Mouse (Mus musculus) WW6 (cell line): ENCODE measurements around the gene Mecom.

ENCODE experiments used
- DNase-seq: peaks from one replicate; pipeline ENCODE4 v3.0.0-alpha.2; 2013; ENCODE audit warnings: low read depth, low spot score

Gene Mecom

DNA sequence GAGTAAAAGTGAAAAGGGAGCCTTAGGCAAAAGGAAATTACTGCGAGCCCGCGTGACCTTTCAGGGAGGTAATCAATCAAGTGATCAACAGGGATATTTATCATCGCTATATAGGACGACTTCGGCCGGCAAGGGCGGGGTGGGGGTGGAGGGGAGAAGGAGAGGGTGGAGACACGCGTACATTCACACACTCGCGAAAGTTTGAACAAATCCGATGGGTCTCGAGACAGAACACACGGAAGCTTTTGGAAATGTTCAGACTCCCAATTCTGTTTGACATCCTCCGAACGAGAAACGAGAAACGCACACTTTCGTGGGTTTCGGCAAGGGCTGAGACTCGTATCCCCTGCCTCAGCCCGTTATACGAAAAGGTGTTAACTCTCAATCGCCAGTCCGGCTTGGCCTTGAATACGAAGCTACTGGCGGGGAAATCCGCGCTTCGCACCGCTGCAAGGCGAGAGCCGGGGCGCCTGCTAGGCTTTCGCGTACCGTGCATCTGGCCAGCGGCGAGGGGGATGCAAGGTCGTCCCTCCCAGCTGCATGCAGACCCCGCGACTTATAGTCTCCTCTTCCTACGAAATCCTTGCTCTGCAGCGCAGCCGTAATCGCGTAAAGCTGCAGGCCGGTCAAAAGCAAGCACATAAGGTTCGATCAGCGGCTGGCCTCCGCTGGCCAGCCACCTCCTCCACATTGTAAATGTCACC lies 33.6 kb downstream of the Mecom start:
- DNase-seq = no peak

DNA sequence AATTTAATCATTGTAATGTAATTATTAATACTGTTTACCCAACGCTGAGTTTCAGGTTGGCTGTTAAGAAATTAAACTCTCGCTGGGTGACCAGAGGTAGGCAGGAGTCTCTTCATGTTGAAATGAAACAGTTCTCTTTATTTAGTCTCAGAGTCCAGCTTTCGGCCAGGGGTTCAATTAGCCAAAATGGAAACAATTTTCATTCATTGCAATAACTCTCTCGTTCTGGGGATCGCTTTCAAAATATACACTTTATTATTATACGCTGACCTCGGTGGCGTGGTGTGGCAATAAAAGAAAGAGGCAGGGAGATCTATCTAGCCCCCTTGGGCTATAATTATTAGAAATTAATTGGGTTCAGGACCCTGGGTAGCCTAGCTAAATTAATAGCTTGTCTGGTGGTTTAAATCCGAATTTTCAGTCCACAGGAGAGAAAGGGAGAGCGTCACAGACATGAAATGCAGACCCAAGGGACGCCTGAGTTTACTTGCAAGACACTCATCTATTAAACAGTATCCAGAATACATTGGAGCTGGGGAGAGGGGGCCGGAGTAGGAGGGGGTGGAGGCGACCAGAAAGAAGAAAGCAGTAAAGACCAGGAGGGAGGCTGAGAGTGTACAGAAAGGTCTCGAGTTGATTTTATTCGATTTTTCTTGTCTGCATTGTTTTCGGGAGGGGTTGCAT lies 34.4 kb downstream of the Mecom start:
- no peak for DNase-seq

DNA sequence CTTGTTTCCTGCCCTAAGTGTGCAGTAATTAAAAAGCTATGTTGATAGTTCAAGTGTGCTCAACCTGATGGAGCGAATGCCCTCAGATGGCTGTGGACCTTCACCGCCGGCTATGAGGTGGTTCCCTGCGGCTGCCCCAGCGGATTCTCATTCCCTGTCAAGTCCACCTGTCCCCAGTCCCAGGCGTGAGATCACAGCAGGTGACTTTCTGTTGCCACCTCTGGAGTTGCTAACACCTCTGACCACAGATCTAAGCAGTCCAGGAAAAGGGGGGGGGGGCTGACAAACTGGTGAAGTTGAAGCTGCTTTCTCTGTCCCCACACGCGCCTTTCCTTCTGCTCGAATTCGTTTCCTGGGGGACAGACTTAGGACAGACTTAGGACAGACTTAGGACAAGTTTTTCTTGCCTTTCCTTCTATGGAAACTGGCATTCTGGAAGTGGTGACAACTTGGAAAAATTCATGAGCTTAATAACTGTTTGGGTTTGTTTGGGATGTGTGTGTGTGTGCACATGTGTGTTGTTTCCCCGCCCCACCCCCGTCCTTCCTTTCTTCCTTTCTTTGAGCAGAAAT lies 35.3 kb downstream of the Mecom start:
- DNase-seq = no peak

DNA sequence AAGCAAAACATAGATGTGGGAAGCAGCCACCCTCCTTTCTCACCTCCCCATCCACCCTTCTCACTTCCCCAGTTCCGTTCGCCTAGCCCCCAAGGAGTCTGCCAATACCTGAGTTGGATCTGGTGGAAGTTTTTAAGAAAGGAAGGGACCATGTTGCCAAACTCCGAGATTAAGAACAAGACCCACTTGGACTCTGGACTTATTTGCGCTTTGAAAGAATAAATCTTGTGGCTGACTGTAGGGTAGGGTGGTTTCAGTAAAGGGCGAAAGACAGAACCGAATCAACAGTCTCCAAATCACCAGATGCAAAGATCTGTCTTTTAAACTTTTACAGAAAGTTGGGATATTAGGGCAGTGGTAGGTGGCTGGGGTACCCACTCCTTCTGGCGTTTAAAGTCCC lies 36.0 kb downstream of the Mecom start:
- DNase-seq = no peak

DNA sequence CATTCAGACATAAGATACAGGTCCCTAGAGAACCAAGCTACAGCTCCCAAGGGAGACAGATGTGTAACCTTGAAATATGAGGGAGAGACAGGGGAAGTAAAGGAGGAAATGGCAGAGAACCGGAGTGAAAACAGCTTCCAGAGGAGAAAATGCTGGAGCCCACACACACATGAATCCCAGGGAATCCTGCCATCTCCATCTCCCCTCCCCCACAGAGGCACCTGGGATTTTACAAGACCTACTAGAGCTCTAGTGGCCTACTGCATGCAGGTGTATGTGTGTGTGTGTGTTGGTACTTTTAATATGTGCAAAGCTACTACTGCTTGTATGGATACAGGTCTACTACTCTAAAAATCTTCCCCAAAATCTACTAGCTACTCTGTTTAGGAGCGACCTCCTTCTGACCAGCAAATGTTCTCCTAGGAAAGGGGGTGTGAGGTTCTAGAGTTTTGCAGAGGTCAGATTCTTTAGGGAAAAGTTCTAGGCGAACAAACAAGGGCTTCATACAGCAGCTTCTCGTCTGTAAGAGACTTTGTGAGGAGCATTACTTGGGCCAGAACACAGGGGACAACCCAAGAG lies 36.7 kb downstream of the Mecom start:
- no peak for DNase-seq

DNA sequence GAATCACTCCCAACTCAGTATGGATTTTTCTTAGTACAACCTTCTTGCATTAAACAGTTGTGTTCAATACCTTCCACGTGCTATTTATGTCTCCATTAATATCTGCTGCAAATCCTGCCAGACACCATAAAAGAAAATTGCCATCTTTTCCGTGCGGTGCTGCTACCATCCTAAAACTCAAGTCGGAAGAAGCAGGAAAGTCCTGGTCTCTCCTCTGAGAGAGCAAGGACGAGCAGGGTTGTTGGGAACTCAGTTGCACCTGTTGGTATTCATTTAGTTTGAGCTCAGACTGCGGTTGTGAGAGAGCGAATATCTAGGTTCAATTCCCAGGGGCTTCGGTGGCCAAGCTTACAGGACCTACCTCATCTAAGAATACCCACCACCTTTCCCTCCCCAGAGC lies 37.2 kb downstream of the Mecom start:
- DNase-seq = no peak

DNA sequence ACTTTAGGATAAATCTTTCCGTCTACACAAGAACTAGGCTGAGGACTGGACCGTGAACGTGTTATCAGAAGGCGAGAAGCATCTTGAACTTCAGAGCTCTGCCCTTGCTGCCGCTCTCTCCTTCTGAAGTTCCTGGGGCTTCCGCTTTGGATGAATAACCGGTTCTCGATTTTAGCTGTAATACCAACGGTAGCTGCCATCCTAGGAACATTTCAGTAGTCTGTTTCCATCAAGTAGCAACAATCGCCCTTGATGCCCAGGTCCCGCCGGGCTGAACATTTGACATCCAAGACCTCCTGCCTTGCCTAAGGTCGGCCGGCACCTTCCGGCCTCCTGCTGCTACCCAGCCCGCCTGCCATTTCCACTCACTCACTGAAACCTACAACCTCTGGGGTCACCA lies 37.7 kb downstream of the Mecom start:
- DNase-seq = no peak

DNA sequence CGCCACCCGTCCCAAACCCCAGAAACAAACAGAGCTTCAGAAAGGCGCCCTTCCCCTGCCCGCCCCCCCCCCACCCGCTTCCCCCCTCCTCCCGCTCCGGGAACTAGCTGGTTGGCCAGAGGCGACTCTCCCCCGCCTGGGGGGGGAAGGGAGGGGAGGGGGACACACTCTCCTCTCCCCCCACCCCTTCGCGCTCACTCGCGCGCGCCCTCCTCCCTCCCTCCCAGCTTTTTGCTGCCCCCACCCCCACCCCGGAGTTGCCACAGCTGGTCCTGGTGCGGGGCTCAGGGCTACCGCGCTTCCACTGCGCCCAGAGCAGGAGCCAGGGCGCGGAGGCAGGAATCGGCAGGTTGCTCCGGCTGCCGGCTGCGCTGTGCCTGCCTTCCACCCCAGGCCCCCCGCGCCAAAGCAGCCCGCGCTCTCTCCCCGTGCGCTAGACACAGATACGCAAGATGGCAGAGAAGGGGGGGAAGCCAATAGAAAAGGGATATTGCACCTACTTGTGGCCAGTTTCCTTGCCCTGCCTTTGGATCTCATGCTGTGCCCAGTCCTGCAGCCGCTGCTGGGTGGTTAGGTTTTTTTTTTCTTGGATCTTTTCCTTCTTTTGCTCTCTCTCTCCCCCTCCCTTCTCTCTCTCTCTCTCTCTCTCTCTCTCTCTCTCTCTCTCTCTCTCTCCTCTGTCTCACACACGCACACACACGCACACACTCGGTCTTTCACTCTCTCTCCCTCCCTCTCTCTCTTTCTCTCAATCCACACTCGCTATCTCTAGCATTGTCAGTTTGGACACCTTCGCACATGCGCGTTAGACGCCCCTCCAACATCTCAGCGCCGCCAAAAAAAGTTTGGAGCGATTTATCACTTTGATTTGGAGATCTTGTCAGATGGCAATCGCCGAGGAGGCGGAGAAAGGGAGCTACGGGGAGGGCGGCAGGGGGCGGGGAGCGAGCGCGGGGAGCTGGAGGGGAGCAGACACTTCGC lies 38.6 kb downstream of the Mecom start:
- no peak for DNase-seq

DNA sequence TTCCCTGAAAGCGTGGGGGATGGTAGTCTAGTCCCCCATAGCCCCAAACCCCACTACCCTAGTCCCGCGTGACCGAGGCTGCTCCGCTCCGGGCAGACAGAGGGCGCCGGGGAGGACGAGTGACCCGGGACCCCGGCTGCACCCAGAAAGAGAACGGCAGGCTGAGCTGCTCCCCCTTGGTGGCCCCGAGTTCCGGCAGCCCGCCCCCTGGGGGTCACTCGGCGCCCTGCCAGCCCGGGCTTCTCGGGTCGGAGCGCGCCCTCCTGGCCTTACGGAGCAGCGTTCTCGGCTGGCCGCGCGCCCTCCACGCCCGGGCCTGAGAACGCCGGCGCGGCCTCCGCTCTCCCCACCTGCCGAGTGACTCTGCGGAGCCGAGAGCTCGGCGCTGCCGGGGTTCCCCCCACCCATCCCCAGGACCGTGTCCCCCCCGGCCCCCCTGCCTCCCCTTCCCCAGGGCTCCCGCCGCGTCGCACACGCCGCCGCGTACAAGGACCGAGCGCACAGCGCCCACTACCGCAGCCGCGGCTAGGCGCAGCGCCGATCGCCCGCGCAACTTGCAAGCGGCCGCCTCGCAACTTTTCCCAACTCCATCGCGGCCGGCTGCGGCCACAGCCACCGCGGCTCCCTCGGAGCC lies 39.4 kb downstream of the Mecom start:
- DNase-seq = no peak

DNA sequence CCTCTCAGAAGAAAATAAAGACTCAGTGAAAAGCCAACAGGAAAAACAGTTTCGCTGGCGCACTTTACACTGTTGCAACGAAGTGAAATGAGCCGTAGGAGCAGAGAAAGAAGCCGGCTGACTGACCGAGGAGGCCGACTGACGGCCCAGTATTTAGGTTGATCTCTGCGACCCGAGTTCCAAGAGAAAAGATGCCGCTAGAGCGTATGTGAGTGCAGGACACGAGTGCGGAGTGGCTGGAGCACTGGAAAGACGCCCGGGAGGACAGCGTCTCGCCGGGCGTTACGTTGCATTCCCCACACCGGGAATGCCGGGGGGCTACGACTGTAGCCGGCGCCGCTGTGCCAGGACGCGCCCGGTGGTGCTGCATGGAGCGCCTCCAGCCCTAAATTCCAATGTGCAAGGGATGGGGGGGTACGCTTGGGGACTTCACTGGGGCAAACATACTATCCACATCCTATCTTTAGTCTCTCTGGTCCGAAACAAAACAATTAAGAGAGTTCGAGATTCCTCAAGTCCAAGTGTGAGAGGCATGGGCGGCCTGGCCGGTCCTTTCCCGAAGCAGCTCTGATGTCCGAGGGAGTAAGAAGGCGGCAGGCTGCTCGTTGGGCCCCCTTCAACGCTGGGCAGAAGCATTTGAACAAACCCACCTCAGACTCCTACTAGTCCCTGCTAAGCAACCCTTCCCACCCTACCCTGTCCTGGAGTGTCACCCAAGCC lies 40.1 kb downstream of the Mecom start:
- DNase-seq = no peak

DNA sequence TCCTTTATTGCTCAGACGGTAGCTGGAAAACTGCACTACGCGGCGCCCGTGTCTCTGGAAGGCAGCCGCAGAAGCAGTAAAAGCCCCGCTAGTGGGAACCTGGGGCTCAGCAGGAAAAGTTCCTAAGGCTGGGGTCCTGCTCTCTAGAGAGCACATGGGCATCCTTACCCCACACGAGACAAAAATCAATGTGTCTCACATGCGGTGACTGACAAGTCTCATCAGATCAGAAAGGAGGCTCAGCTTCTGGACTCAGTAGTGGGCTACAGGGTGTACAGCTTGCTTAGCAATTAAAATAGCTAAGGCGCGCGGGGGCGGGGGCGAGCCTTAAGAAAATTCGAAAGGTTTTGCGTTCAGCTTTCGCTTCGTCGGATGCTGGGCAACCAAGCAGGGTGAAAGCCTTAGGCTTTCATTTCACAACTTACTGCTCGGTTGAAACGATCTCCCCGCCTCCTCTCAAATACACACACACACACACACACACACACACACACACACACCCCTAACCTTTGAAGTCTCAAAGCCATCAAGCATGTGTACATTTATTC lies 40.7 kb downstream of the Mecom start:
- DNase-seq = no peak

DNA sequence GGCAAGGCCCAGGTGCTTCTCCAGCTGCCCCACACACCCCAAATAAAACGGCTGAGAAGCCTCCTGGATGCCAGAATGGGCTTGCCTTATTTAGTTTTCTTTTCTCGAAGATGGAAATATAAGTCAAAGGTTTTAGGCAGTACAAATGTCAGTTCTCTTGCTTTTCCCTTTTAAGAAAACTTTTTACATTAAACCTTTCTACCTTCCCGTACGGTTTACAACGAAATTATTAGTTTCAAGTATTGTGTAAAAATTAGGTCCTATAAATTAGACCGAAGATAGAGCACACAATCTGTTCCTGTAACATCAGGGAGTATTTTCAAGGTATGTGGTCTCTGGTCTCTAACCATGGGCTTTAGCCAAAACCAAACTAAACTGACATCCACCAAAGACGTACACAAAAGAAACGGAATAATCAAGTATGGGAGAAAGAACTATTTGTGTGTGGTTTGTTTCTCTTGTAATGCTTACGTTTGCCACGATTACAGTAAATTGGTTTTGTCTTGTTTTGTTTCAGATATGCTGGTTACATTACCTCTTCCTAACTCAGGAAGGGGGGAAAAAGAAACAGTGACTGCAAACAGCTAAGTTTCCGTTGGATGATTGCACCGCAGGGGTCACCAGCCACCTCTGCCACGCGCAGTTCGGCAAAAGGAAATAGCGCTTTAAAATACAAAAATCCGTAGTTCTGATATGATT lies 41.3 kb downstream of the Mecom start:
- DNase-seq = no peak

DNA sequence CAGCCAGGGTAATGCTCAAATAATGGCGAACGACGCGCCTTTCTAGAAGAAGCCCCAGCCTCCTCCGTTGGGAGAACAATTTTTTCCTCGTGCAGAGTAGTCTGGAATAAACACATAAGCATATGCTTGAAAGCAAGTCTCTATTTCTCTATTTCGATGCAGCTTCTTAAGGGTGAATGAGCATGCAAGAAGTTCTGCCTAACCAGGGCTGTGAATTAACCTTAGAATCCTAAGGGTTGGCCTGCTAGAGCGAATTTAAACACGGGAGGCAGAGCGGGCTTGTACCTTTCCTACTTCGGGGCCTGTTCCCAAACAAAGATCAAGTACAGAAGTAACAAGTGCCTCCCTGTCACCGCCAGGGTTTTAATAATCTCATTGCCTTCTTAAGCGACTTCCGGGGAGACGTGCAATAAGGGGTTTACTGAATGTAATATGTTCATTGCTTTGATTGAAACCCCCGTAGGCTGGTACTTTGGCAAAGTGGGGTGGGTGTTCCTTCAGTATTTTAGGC lies 42.0 kb downstream of the Mecom start:
- DNase-seq = no peak

DNA sequence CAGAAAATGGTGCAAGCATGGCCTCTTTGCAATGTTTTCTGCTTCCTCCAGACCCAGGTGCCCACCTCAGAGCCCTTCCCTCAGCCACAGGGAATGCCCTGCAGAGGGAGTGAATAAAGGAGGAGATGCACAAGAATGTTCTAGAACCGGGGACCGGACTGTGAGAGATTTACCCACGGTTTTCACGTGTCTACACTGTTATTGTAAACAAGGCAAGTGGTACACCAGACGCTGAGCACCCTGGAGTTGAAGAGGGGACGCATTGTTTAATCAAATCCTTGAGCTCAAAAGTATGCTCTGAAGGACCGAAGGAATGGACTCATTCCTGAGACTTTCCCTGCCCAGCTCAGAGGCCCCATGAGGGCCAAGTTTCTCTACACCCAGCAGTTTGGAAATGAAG lies 43.2 kb downstream of the Mecom start:
- DNase-seq = no peak

DNA sequence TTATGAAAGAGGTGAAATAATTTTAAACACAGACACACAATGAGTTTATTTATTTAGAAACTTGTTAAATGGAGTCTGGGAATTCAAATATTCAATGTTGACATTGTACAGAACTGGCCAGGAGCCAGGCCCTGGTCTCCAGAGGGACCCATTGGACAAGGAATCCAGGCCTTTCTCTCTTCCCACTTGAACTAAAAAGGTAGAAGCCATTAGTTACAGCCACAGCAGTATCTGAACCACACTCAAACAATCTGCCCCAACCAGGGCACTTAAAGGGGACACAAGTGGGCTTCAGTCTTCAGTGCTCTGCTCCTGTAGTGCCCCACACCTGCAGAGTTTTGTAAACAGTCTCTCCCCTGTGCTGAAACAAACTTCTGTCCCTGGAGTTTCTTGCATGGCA lies 44.0 kb downstream of the Mecom start:
- DNase-seq = no peak

DNA sequence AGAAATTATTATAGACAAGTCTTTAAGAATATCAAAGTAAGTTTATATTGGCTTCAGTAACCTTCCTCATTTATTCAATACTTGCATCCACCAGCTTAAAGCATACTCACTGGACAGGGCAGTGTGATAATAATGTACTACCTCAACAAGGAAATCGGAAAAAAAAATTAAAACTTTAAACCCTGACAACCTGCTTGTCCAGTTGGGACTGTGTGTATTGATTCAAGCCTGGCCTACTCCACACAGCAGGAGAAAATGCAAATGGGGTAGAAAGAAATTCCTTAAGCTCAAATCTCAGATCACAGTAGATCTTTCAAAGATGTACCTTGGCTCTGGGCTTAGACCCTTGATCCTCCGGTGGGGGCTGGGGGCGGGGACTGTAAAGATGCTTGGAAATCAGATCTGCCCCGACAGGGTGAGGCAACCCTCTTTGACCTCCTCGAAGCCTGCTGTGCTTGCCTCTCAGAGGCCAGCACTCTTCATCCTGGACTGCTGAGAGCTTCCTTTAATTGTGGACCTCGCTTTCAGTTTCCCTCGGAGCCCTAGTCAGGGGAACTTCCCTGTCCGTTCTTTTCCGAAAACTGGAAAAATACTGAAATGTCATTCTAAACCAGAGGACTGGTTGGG lies 49.5 kb downstream of the Mecom start:
- DNase-seq = no peak

DNA sequence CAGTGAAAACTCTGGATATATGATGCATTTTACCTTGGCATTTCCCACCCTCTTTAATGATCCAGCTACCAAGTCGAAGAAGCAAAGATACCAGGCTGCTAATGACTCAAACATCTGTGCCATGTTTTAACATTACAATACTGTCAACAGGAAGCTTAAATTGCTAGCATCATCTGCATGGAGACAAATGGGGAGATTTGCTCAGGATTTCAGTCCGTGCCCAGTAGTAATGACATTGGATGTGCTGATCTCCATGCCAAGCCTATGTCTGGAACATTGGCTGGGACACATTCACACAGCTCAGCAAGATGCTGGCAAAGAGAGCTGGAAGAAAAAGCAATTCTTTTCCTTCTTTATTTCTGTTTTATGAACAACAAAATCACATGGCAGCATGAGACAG lies 53.4 kb downstream of the Mecom start:
- no peak for DNase-seq

DNA sequence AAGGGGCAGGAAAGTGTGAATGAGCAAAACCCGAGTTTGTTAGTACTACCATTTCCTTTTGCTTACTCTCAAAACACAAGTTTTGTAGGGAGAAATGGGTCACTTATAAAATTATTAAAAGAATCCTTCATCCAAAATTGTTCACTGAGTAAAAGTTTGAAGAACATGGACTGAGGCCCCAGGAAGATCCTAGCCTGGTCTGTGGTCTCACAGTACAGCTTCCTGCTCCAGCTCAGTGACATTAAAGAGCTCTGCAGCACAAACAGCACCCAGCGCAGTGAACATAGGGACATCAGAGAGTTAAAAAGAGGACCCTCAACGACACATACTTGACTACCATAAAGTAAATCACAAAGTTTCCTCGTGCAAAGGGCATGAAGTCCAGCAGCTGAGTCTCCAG lies 59.0 kb downstream of the Mecom start:
- DNase-seq = no peak

DNA sequence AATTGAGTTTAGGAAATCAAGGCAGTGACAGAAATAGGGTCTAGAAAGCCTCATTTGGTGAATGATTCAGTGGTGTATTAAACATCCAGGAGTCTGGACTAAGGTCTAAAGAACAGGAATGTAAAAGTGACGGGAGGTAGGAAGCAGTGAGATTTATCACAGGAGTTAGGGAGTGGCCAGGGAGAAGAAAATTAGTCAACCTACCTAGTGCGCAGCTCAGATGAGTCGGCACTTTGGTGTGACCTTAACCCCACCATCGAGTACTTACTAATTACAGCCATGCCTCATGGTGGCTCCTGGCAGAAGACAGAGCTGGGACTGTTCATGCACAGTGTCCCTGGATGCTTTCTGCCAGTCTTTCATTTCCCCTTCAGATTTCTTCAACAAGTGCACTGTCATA lies 61.4 kb downstream of the Mecom start:
- DNase-seq = no peak
